Mouse (Mus musculus): ENCODE measurements around the gene Brca1.
"Not testable (repeated sequence)": the region's sequence is repeated elsewhere in the genome, so short reads cannot be mapped to it uniquely, and the experiment has no call there.

The Brca1 gene

GRCm38 (mm10) chr11:101543533-101543932 is 8.2 kb downstream of the Brca1 start:
- DNase-seq (ENCODE audit: low read depth, low spot score), result no peak

GRCm38 (mm10) chr11:101526686-101527085 is 25.1 kb downstream of the Brca1 start:
- DNase-seq (ENCODE audit: low read depth, low spot score), result no peak

- no peak for DNase-seq (ENCODE audit: low read depth, low spot score)
Measured at GRCm38 (mm10) chr11:101525936-101526595, 25.7 kb downstream of the Brca1 start.

GRCm38 (mm10) chr11:101525056-101525455 is 26.7 kb downstream of the Brca1 start:
- DNase-seq (ENCODE audit: low read depth, low spot score), result no peak

- no peak for DNase-seq (ENCODE audit: low read depth, low spot score)
Measured at GRCm38 (mm10) chr11:101524446-101524845, 27.3 kb downstream of the Brca1 start.

GRCm38 (mm10) chr11:101519364-101519763 is 32.4 kb downstream of the Brca1 start:
- DNase-seq (ENCODE audit: low read depth, low spot score), result no peak

- DNase-seq (ENCODE audit: low read depth, low spot score), result no peak
Measured at GRCm38 (mm10) chr11:101518937-101519336, 32.8 kb downstream of the Brca1 start.

- no peak for DNase-seq (ENCODE audit: low read depth, low spot score)
Measured at GRCm38 (mm10) chr11:101507090-101507489, 44.7 kb downstream of the Brca1 start.

- DNase-seq (ENCODE audit: low read depth, low spot score), result no peak
Measured at GRCm38 (mm10) chr11:101506269-101506780, 45.4 kb downstream of the Brca1 start.

- DNase-seq (ENCODE audit: low read depth, low spot score), result no peak
Measured at GRCm38 (mm10) chr11:101486126-101486525, 65.6 kb downstream of the Brca1 start.

GRCm38 (mm10) chr11:101485509-101486028 is 66.2 kb downstream of the Brca1 start:
- no peak for DNase-seq (ENCODE audit: low read depth, low spot score)

- DNase-seq (ENCODE audit: low read depth, low spot score), result no peak
Measured at GRCm38 (mm10) chr11:101484814-101485213, 66.9 kb downstream of the Brca1 start.

- no peak for DNase-seq (ENCODE audit: low read depth, low spot score)
Measured at GRCm38 (mm10) chr11:101484245-101484644, 67.5 kb downstream of the Brca1 start.

GRCm38 (mm10) chr11:101483804-101484203 is 68.0 kb downstream of the Brca1 start:
- DNase-seq (ENCODE audit: low read depth, low spot score), result no peak

GRCm38 (mm10) chr11:101480912-101481311 is 70.8 kb downstream of the Brca1 start:
- no peak for DNase-seq (ENCODE audit: low read depth, low spot score)

- no peak for DNase-seq (ENCODE audit: low read depth, low spot score)
Measured at GRCm38 (mm10) chr11:101479171-101479635, 72.6 kb downstream of the Brca1 start.

GRCm38 (mm10) chr11:101477552-101478211 is 74.1 kb downstream of the Brca1 start:
- DNase-seq (ENCODE audit: low read depth, low spot score), result no peak

- no peak for DNase-seq (ENCODE audit: low read depth, low spot score)
Measured at GRCm38 (mm10) chr11:101477194-101477551, 74.6 kb downstream of the Brca1 start.

- DNase-seq (ENCODE audit: low read depth, low spot score), result not testable (repeated sequence)
Measured at GRCm38 (mm10) chr11:101476361-101476760, 75.4 kb downstream of the Brca1 start.

GRCm38 (mm10) chr11:101474298-101474697 is 77.5 kb downstream of the Brca1 start:
- no peak for DNase-seq (ENCODE audit: low read depth, low spot score)

- not testable (repeated sequence) for DNase-seq (ENCODE audit: low read depth, low spot score)
Measured at GRCm38 (mm10) chr11:101473686-101474085, 78.1 kb downstream of the Brca1 start.

GRCm38 (mm10) chr11:101472336-101472735 is 79.4 kb downstream of the Brca1 start:
- DNase-seq (ENCODE audit: low read depth, low spot score), result no peak

- DNase-seq (ENCODE audit: low read depth, low spot score), result no peak
Measured at GRCm38 (mm10) chr11:101471926-101472325, 79.8 kb downstream of the Brca1 start.

Data from forelimb bud, embryonic 11.5 days (tissue).